Mouse (Mus musculus) ES-Bruce4 (cell line): ENCODE measurements at regions not wholly inside any gene's neighbourhood (a gene's known extent, or its start where the extent isn't known, plus 50 kb on each side); places are given as distances from the start of the nearest gene placed in this dataset.

Source experiments
- CTCF ChIP-seq: IDR thresholded peaks from one replicate; pipeline ENCODE4 v1.8.1; 2011; ENCODE audit warnings: low read depth, low read length
- EP300 ChIP-seq: IDR thresholded peaks from 2 replicates; pipeline ENCODE4 v1.6.1; 2011; ENCODE audit warnings: low read depth, low read length; ENCODE audit not compliant: insufficient read depth
- POLR2A ChIP-seq: IDR thresholded peaks from one replicate; pipeline ENCODE4 v1.8.1; 2011; ENCODE audit warnings: low read length; ENCODE audit not compliant: insufficient read depth

DNA sequence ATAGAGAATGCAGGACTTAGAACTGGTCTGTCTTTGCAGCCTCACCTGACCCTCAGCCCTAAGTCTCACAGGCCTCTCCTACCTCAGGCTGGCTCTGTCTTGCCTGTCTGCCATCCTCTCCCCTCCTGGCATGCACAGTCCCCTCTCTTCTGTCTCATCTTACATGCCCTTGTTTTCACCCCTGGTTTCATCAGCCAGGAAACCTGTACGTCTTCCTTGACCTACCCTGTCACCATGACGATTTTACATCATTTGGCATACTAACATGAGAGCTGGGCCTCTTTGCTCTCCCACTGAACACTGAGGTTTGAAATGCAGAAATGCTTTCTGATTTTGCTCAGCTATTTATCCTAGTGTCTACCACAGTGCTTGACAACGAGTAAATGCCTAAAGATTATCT is 108.0 kb upstream of the Xcl1 start:
- TF ChIP-seq CTCF (no peak), POLR2A (no peak), EP300 (no peak)
